Mouse (Mus musculus): Measurements from ENCODE around the gene Sys1. TPM values are rescaled to one million over a fixed set of nuclear protein-coding genes. Genes with fewer than 3 reads are reported as not detected.

The Sys1 gene
- polyA plus RNA-seq (2012), result 7.9 and 10.3 TPM in 2 replicates

- H3K4me3 ChIP-seq (replicated peaks), result no peak within 1 kb of the TSS
- TF ChIP-seq GATA1 (IDR thresholded peaks at IDR 0.05; ENCODE audit: low read length), result no peak
- no peak for TF ChIP-seq TAL1 (IDR thresholded peaks at IDR 0.05; ENCODE audit: low read length)
- peaks cover 11% of the 10 kb centered on the region for H3K4me1 ChIP-seq (ENCODE audit: control insufficient read depth)
These were observed at the start of gene Sys1 for GRCm38 (mm10) chr2:164456864-164457300. Gene Sys1 (plus strand): TSS chr2:164456964.

GRCm38 (mm10) chr2:164407708-164408107, 49.1 kb upstream of the Sys1 start:
- no peaks in the 10 kb centered on the region for H3K9me3 ChIP-seq (ENCODE audit: control insufficient read depth, low read length)
- peaks cover 66% of the 10 kb centered on the region for H3K27me3 ChIP-seq (ENCODE audit: control insufficient read depth)
- no peaks in the 10 kb centered on the region for H3K4me1 ChIP-seq (ENCODE audit: control insufficient read depth)
- no peak overlapping the region for H3K4me3 ChIP-seq (replicated peaks)
- TF ChIP-seq GATA1 (IDR thresholded peaks at IDR 0.05; ENCODE audit: low read length) (no peak), TAL1 (IDR thresholded peaks at IDR 0.05; ENCODE audit: low read length) (no peak)
- H3K36me3 ChIP-seq (ENCODE audit: control insufficient read depth), result no peaks in the 10 kb centered on the region

More at GRCm38 (mm10) chr2:164456864-164457300, at the start of gene Sys1:
- H3K36me3 ChIP-seq (ENCODE audit: control insufficient read depth), result no peaks in the 10 kb centered on the region
- no peaks in the 10 kb centered on the region for H3K9me3 ChIP-seq (ENCODE audit: control insufficient read depth, low read length)
- H3K27me3 ChIP-seq (ENCODE audit: control insufficient read depth), result peaks cover 8% of the 10 kb centered on the region

- H3K9me3 ChIP-seq (ENCODE audit: control insufficient read depth, low read length), result no peaks in the 10 kb centered on the region
- H3K4me3 ChIP-seq (replicated peaks), result no peak overlapping the region
- H3K36me3 ChIP-seq (ENCODE audit: control insufficient read depth), result no peaks in the 10 kb centered on the region
- TF ChIP-seq TAL1 (IDR thresholded peaks at IDR 0.05; ENCODE audit: low read length), result no peak; the same call in 2 of the 3 replicates
- TF ChIP-seq GATA1 (IDR thresholded peaks at IDR 0.05; ENCODE audit: low read length), result no peak
- peaks cover 15% of the 10 kb centered on the region for H3K27me3 ChIP-seq (ENCODE audit: control insufficient read depth)
- H3K4me1 ChIP-seq (ENCODE audit: control insufficient read depth), result no peaks in the 10 kb centered on the region
These were observed 42.6 kb upstream of the Sys1 start for GRCm38 (mm10) chr2:164414167-164414566.

GRCm38 (mm10) chr2:164414581-164414980, 42.2 kb upstream of the Sys1 start:
- TF ChIP-seq TAL1 (IDR thresholded peaks at IDR 0.05; ENCODE audit: low read length) (no peak), GATA1 (IDR thresholded peaks at IDR 0.05; ENCODE audit: low read length) (no peak)
- Histone ChIP-seq H3K4me3 (replicated peaks) (no peak overlapping the region), H3K36me3 (ENCODE audit: control insufficient read depth) (no peaks in the 10 kb centered on the region), H3K27me3 (ENCODE audit: control insufficient read depth) (peaks cover 15% of the 10 kb centered on the region), H3K4me1 (ENCODE audit: control insufficient read depth) (no peaks in the 10 kb centered on the region), H3K9me3 (ENCODE audit: control insufficient read depth, low read length) (no peaks in the 10 kb centered on the region)

GRCm38 (mm10) chr2:164417198-164417597, 39.6 kb upstream of the Sys1 start:
- H3K4me3 ChIP-seq (replicated peaks), result no peak overlapping the region
- H3K36me3 ChIP-seq (ENCODE audit: control insufficient read depth), result no peaks in the 10 kb centered on the region
- H3K9me3 ChIP-seq (ENCODE audit: control insufficient read depth, low read length), result no peaks in the 10 kb centered on the region
- TF ChIP-seq TAL1 (IDR thresholded peaks at IDR 0.05; ENCODE audit: low read length) (no peak), GATA1 (IDR thresholded peaks at IDR 0.05; ENCODE audit: low read length) (no peak)
- no peaks in the 10 kb centered on the region for H3K4me1 ChIP-seq (ENCODE audit: control insufficient read depth)
- peaks cover 9% of the 10 kb centered on the region for H3K27me3 ChIP-seq (ENCODE audit: control insufficient read depth)

GRCm38 (mm10) chr2:164418308-164418875, 38.4 kb upstream of the Sys1 start:
- Histone ChIP-seq H3K4me3 (replicated peaks) (no peak overlapping the region), H3K4me1 (ENCODE audit: control insufficient read depth) (no peaks in the 10 kb centered on the region), H3K36me3 (ENCODE audit: control insufficient read depth) (no peaks in the 10 kb centered on the region), H3K9me3 (ENCODE audit: control insufficient read depth, low read length) (no peaks in the 10 kb centered on the region), H3K27me3 (ENCODE audit: control insufficient read depth) (peaks cover 9% of the 10 kb centered on the region)
- TF ChIP-seq TAL1 (IDR thresholded peaks at IDR 0.05; ENCODE audit: low read length), result no peak
- no peak for TF ChIP-seq GATA1 (IDR thresholded peaks at IDR 0.05; ENCODE audit: low read length)

GRCm38 (mm10) chr2:164419489-164419888, 37.3 kb upstream of the Sys1 start:
- Histone ChIP-seq H3K36me3 (ENCODE audit: control insufficient read depth) (peaks cover 3% of the 10 kb centered on the region; the same call in 1 of the 2 replicates), H3K9me3 (ENCODE audit: control insufficient read depth, low read length) (no peaks in the 10 kb centered on the region), H3K4me3 (replicated peaks) (no peak overlapping the region), H3K4me1 (ENCODE audit: control insufficient read depth) (no peaks in the 10 kb centered on the region), H3K27me3 (ENCODE audit: control insufficient read depth) (peaks cover under 1% of the 10 kb centered on the region; the same call in 1 of the 2 replicates)
- TF ChIP-seq GATA1 (IDR thresholded peaks at IDR 0.05; ENCODE audit: low read length), result no peak
- no peak for TF ChIP-seq TAL1 (IDR thresholded peaks at IDR 0.05; ENCODE audit: low read length)

GRCm38 (mm10) chr2:164421306-164421705, 35.5 kb upstream of the Sys1 start:
- Histone ChIP-seq H3K9me3 (ENCODE audit: control insufficient read depth, low read length) (no peaks in the 10 kb centered on the region), H3K27me3 (ENCODE audit: control insufficient read depth) (peaks cover 3% of the 10 kb centered on the region; the same call in 1 of the 2 replicates), H3K4me1 (ENCODE audit: control insufficient read depth) (no peaks in the 10 kb centered on the region), H3K4me3 (replicated peaks) (no peak overlapping the region), H3K36me3 (ENCODE audit: control insufficient read depth) (peaks cover 4% of the 10 kb centered on the region; the same call in 1 of the 2 replicates)
- TF ChIP-seq GATA1 (IDR thresholded peaks at IDR 0.05; ENCODE audit: low read length) (no peak), TAL1 (IDR thresholded peaks at IDR 0.05; ENCODE audit: low read length) (no peak)

GRCm38 (mm10) chr2:164421979-164422378, 34.8 kb upstream of the Sys1 start:
- TF ChIP-seq TAL1 (IDR thresholded peaks at IDR 0.05; ENCODE audit: low read length) (no peak), GATA1 (IDR thresholded peaks at IDR 0.05; ENCODE audit: low read length) (no peak)
- no peaks in the 10 kb centered on the region for H3K4me1 ChIP-seq (ENCODE audit: control insufficient read depth)
- H3K4me3 ChIP-seq (replicated peaks), result no peak overlapping the region
- H3K27me3 ChIP-seq (ENCODE audit: control insufficient read depth), result peaks cover 3% of the 10 kb centered on the region; the same call in 1 of the 2 replicates
- H3K36me3 ChIP-seq (ENCODE audit: control insufficient read depth), result peaks cover 7% of the 10 kb centered on the region; the same call in 1 of the 2 replicates
- no peaks in the 10 kb centered on the region for H3K9me3 ChIP-seq (ENCODE audit: control insufficient read depth, low read length)
